Mouse (Mus musculus) ES-CJ7 (cell line): ENCODE results near the gene Rapgef1.
A peak's percentile ranks its signal among the peaks of the same experiment; 100 is the strongest.

Source experiments
- DNase-seq: peaks from one replicate; pipeline ENCODE4 v3.0.0; 2011; ENCODE audit warnings: low read depth, low spot score

Rapgef1 gene

DNA sequence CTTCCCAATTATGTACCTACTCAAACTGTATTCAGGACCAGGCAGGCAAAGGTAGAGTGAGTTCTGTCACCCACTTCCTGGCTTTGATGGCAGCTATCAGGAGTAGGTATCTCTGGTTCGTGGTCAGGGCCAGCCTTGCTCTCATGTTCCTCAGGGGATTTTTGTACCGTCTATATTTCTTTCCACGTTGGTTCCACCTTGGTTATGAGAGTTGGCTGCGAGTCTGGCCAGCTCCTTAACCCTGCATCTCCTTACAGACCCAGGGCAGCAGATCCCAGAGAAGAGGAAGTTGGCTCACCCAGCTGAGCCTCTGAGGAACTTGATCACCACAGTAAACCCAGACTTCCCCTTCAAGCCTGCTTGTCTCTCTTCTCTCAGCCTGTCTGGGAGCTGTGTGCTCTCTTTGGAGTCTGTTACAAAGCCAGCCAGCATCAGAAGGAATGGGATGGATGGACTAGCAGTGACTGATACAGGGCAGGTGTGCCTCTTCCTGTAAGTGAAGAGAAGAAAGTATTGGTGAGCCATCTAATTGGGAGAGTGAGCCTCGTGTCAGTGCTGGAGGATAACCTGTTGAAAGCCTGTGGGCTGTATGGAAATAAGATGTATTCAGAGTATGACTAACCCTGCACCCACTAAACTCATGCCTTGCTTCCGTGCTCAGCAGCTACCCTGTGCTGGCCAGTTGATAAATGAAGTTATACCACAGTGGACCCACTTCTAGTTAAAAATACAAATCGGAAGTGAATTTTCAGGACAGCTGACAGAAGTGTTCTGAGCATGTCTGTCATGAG lies 53.4 kb downstream of the Rapgef1 start:
- no peak for DNase-seq

- no peak for DNase-seq
Observed at GRCm38 (mm10) chr2:29674087-29674486, 54.6 kb downstream of the Rapgef1 start.

DNA sequence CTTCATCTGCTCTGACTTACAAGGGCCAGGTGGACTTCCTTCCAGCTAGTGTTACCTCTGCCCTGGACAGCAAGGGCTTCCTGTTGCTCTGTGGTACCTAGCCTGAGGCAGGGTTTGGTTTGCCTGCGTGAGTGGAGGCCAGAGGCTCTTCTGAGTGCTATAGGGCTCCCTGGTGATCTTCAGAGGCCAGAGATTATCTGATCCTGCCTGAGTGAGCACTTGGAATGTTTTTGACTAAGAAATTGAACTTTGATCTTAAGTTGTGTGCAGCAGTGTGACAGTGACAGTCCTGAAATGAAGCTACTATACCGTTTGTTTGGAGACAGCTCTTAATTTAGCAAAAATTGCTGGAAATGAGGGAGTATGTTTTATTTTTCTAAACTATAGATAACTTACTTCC lies 55.0 kb downstream of the Rapgef1 start:
- DNase-seq: no peak

DNA sequence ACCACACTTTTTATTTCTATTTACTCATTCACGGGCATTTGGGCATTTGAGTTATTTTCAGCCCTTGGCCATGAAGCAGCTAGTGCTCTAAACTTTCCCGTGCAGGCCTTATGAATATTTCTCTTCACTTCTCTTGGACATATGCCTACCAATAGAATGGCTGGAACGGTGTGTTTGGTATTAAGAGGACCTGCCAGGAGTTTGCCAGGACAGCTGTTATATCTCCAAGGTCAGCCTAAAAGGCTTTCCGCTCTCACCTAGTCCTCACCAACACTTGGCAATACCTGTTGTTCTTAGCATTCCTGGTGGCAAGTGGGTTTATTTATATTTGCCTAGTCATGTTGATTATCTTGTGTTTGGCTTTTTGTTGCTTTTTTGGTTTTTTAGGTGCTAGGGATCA lies 56.3 kb downstream of the Rapgef1 start:
- DNase-seq: no peak

DNA sequence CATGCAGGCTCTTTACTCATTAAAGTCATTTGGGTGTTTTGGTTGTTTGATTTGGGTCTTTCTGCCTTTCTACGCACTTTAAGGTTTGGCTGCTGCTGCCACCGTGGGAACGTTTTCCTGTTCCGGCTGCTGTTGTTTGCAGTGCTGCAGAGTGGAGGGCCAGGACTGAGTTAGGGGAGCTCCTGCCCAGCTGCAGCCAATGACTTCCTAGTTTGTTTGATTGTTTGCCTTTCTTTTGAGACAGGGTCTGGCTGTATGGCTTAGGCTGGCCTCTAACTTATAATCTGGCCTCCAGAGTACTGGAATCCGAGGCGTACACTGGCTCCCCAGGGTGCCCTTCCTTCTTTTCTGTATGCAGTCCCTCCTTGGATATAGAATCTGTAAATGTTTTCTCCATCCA lies 57.0 kb downstream of the Rapgef1 start:
- DNase-seq: no peak

- DNase-seq: no peak
Observed at GRCm38 (mm10) chr2:29677842-29678241, 58.3 kb downstream of the Rapgef1 start.

DNA sequence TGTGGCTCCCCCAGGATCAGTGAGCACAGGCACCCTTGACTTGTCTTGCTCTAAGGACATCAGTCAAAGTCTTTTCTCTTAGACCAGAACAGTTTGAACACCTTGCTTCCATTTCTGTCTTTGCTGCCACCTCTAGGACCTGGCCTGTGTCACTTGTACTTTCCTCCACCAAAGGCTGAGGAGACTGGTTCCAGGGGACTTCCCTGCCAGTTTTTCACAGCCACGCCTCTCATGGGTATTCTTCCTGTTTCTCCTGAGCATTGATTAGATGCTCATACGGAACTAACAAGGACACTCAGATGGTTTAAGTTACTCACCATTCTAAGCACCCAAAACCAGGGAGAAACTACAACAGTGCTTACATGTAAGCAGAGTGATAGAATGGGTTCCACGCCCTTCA lies 59.0 kb downstream of the Rapgef1 start:
- DNase-seq: no peak

GRCm38 (mm10) chr2:29679710-29680584 lies 60.4 kb downstream of the Rapgef1 start:
- no peak for DNase-seq

- DNase-seq: no peak
Observed at GRCm38 (mm10) chr2:29683261-29683999, 63.9 kb downstream of the Rapgef1 start.

DNA sequence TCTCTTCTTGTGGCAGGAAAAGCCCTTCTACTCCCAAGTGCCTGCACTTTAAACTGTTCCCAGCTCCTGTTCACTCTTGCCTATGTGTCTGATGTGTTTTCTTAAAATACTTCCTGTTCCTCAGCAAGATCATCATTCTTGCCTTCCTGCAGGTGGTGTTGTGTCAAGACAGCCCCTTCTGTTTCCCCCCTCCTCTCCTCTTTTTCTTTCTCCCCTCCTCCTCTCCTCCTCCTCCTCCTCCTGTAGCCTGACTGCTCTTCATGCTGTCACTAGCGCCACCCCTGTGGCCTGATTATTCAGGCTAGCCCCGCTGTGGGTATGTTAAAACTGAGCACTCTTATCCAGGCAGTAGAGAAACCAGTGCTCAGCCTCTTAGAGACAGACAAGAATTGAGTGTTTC lies 65.0 kb downstream of the Rapgef1 start:
- no peak for DNase-seq

DNA sequence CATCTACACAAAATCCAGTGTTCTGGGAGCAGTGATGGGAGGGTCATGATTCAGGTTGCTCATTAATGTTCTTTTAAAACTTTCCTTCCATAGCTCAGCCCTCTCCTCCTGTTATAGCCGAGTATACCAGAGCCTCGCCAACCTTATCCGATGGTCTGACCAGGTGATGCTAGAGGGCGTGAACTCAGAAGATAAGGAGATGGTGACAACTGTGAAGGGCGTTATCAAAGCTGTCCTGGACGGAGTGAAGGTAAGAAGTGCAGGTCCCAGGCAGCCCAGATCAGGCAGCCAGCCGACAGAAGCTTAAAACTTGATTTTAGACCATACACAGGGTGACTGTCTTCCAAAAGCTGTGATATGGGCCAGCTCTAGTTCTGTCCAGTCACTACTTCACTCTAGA lies 69.5 kb downstream of the Rapgef1 start:
- no peak for DNase-seq

GRCm38 (mm10) chr2:29689495-29689894 lies 70.0 kb downstream of the Rapgef1 start:
- no peak for DNase-seq

DNA sequence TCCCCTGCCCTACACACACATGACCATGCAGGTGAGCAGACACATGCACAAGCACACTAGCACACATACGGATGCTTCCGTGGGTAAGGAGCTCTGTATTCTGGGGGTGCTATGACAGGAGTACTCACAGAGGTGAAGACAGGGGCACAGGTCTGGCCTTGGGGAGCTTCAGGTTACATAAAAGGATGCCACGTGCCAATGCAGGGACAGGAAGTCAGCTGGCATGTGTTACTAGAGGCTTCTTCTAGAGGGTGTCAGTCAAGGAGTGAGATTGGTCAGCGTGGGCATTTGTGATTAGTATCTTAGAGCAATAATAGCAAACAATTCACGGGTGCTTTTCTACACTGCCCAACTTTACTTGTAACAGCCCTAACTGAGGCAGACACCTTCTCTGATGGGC lies 71.5 kb downstream of the Rapgef1 start:
- DNase-seq: no peak

- DNase-seq: peak; percentile 87
Observed at GRCm38 (mm10) chr2:29691507-29691906, 72.0 kb downstream of the Rapgef1 start.

DNA sequence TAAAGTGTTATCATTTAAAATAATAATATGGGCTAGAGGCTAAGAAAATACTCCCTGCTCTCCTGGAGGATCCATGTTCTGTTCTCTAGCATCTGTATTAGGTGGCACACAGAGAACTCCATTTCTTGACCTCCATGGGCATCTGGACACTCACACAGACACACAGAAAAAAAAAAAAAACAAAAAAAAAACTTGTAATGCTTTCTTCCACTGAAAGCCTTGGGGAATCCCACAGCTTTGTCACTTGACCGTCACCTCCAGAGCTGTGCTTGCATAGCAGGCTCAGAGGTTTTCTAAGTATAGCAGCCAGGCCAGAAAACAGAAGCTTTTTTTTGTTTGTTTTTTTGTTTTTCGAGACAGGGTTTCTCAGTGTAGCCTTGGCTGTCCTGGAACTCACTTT lies 72.7 kb downstream of the Rapgef1 start:
- no peak for DNase-seq

GRCm38 (mm10) chr2:29696207-29696800 lies 76.8 kb downstream of the Rapgef1 start:
- DNase-seq: no peak

GRCm38 (mm10) chr2:29698421-29699290 lies 79.1 kb downstream of the Rapgef1 start:
- DNase-seq: no peak

DNA sequence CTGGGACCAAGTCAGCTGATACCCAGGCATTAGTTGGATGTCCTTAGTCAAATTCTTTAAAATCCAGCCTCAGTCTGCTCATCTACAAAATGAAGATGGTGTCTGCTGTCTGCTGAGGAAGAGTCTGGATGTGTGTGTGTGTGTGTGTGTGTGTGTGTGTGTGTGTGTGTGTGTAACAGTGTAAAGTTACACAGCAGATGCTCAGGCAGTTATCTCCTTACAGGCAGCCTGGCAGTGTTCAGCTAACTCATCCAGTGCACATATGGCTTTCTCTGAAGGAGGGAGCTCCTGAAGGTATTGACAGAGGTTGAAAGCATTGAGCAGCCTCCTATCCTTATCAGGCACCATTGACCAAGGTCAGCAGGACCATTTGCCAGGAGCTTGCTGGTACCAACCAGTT lies 81.4 kb downstream of the Rapgef1 start:
- DNase-seq: no peak

- no peak for DNase-seq
Observed at GRCm38 (mm10) chr2:29701393-29701792, 81.9 kb downstream of the Rapgef1 start.

GRCm38 (mm10) chr2:29702189-29702588 lies 82.7 kb downstream of the Rapgef1 start:
- no peak for DNase-seq
